Mouse (Mus musculus) hindbrain, embryonic 10.5 days (tissue): ENCODE data around the gene Gsn. TPM values are rescaled to one million over a fixed set of nuclear protein-coding genes. Genes with fewer than 3 reads are reported as not detected.
A peak's percentile ranks its signal among the peaks of the same experiment; 100 is the strongest.

ENCODE experiments used
- DNase-seq: peaks from one replicate; pipeline ENCODE4 v3.0.0-alpha.2; 2017; ENCODE audit warnings: low spot score
- H3K27ac ChIP-seq: fragments of 300-500 bp; sonication (generic); 2 replicates; pipeline ENCODE4 v1.5.1; 2016; ENCODE audit warnings: mild to moderate bottlenecking, moderate library complexity
- H3K27me3 ChIP-seq: fragments of 300-500 bp; sonication (generic); 2 replicates; pipeline ENCODE4 v1.6.1; 2016; ENCODE audit warnings: mild to moderate bottlenecking; ENCODE audit not compliant: poor library complexity, insufficient read depth, severe bottlenecking
- H3K36me3 ChIP-seq: fragments of 300-500 bp; sonication (generic); 2 replicates; pipeline ENCODE4 v1.6.1; 2016; ENCODE audit warnings: mild to moderate bottlenecking, moderate library complexity
- H3K4me1 ChIP-seq: fragments of 300-500 bp; sonication (generic); replicated peaks from 2 replicates; pipeline ENCODE4 v1.6.1; 2016; ENCODE audit warnings: mild to moderate bottlenecking
- H3K4me3 ChIP-seq: fragments of 300-500 bp; sonication (generic); 2 replicates; pipeline ENCODE4 v1.5.1; 2016; ENCODE audit warnings: mild to moderate bottlenecking, moderate library complexity
- H3K9me3 ChIP-seq: fragments of 300-500 bp; sonication (generic); 2 replicates; pipeline ENCODE4 v1.6.1; 2016; ENCODE audit warnings: mild to moderate bottlenecking, moderate library complexity
- WGBS: fragments of 180-500 bp; shearing (Covaris S2); methylation state at CpG from one replicate; pipeline ENCODE4 v1.1.7; 2016; 5-methylcytosine and 5-hydroxymethylcytosine counted together
- polyA plus RNA-seq: library from polyadenylated mRNA; unstranded; fragments of >200 nt; fragmentation: Nextera tagmentation; extraction: Ambion mirVana; gene quantifications from 2 replicates; pipeline ENCODE4 v1.2.1, GENCODE M21; 2016

Gsn gene
- polyA plus RNA-seq, 1 experiment from 2014 or later = 33.7 TPM

- H3K27ac ChIP-seq = no peak overlapping the region
- WGBS = 42% methylated on average over 4 of the region's 4 CpGs
- no peak for DNase-seq
Measured at GRCm38 (mm10) chr2:35228145-35228544, 28.0 kb upstream of the Gsn start.

GRCm38 (mm10) chr2:35230215-35230614 is 26.0 kb upstream of the Gsn start:
- 38% methylated on average over 8 of the region's 8 CpGs for WGBS
- peaks cover 37% of the 10 kb centered on the region for H3K4me1 ChIP-seq

More at GRCm38 (mm10) chr2:35228145-35228544, 28.0 kb upstream of the Gsn start:
- Histone ChIP-seq H3K36me3 (no peaks in the 10 kb centered on the region), H3K9me3 (no peaks in the 10 kb centered on the region), H3K27me3 (no peaks in the 10 kb centered on the region), H3K4me1 (peaks cover 29% of the 10 kb centered on the region), H3K4me3 (no peak overlapping the region)

GRCm38 (mm10) chr2:35231871-35232270 is 24.3 kb upstream of the Gsn start:
- Histone ChIP-seq H3K36me3 (no peaks in the 10 kb centered on the region), H3K9me3 (no peaks in the 10 kb centered on the region), H3K4me1 (peaks cover 37% of the 10 kb centered on the region), H3K27me3 (no peaks in the 10 kb centered on the region), H3K27ac (no peak overlapping the region), H3K4me3 (no peak overlapping the region)
- WGBS = 86% methylated on average over 2 of the region's 2 CpGs
- DNase-seq = no peak

More at GRCm38 (mm10) chr2:35230215-35230614, 26.0 kb upstream of the Gsn start:
- no peak overlapping the region for H3K4me3 ChIP-seq
- no peaks in the 10 kb centered on the region for H3K36me3 ChIP-seq
- H3K9me3 ChIP-seq = no peaks in the 10 kb centered on the region
- H3K27me3 ChIP-seq = no peaks in the 10 kb centered on the region
- DNase-seq = no peak
- peak overlapping the region; percentile 30; the same call in 1 of the 2 replicates for H3K27ac ChIP-seq

GRCm38 (mm10) chr2:35232595-35233445 is 23.4 kb upstream of the Gsn start:
- Histone ChIP-seq H3K27me3 (no peaks in the 10 kb centered on the region), H3K9me3 (no peaks in the 10 kb centered on the region), H3K4me3 (no peak overlapping the region), H3K27ac (no peak overlapping the region), H3K4me1 (peaks cover 36% of the 10 kb centered on the region), H3K36me3 (no peaks in the 10 kb centered on the region)
- DNase-seq = no peak
- 70% methylated on average over 17 of the region's 17 CpGs for WGBS

GRCm38 (mm10) chr2:35233898-35234297 is 22.3 kb upstream of the Gsn start:
- Histone ChIP-seq H3K4me1 (peaks cover 26% of the 10 kb centered on the region), H3K4me3 (no peak overlapping the region), H3K9me3 (no peaks in the 10 kb centered on the region), H3K27ac (no peak overlapping the region), H3K27me3 (no peaks in the 10 kb centered on the region), H3K36me3 (no peaks in the 10 kb centered on the region)
- 22% methylated on average over 3 of the region's 3 CpGs for WGBS
- no peak for DNase-seq

- H3K27ac ChIP-seq = no peak overlapping the region
- 83% methylated on average over 6 of the region's 6 CpGs for WGBS
- DNase-seq = no peak
- peaks cover 21% of the 10 kb centered on the region for H3K4me1 ChIP-seq
- no peaks in the 10 kb centered on the region for H3K9me3 ChIP-seq
- H3K36me3 ChIP-seq = no peaks in the 10 kb centered on the region
- no peak overlapping the region for H3K4me3 ChIP-seq
- no peaks in the 10 kb centered on the region for H3K27me3 ChIP-seq
Measured at GRCm38 (mm10) chr2:35235021-35235420, 21.2 kb upstream of the Gsn start.

GRCm38 (mm10) chr2:35244241-35244640 is 11.9 kb upstream of the Gsn start:
- Histone ChIP-seq H3K27me3 (no peaks in the 10 kb centered on the region), H3K4me1 (no peaks in the 10 kb centered on the region), H3K4me3 (no peak overlapping the region), H3K27ac (no peak overlapping the region), H3K9me3 (no peaks in the 10 kb centered on the region), H3K36me3 (no peaks in the 10 kb centered on the region)
- WGBS = 62% methylated on average over 3 of the region's 3 CpGs
- no peak for DNase-seq

- Histone ChIP-seq H3K4me3 (no peak overlapping the region), H3K9me3 (no peaks in the 10 kb centered on the region), H3K27ac (no peak overlapping the region), H3K27me3 (no peaks in the 10 kb centered on the region; the same call in 1 of the 2 replicates), H3K36me3 (no peaks in the 10 kb centered on the region), H3K4me1 (peaks cover 9% of the 10 kb centered on the region)
- 83% methylated on average over 5 of the region's 5 CpGs for WGBS
- no peak for DNase-seq
Measured at GRCm38 (mm10) chr2:35247763-35248162, 8.4 kb upstream of the Gsn start.

GRCm38 (mm10) chr2:35252733-35253132 is 3.4 kb upstream of the Gsn start:
- Histone ChIP-seq H3K27ac (no peak overlapping the region), H3K9me3 (no peaks in the 10 kb centered on the region), H3K27me3 (peaks cover 46% of the 10 kb centered on the region), H3K4me3 (no peak overlapping the region), H3K4me1 (peaks cover 26% of the 10 kb centered on the region), H3K36me3 (no peaks in the 10 kb centered on the region)
- 31% methylated on average over 6 of the region's 6 CpGs for WGBS
- no peak for DNase-seq

GRCm38 (mm10) chr2:35253751-35254150 is 2.4 kb upstream of the Gsn start:
- peaks cover 26% of the 10 kb centered on the region for H3K4me1 ChIP-seq
- no peaks in the 10 kb centered on the region for H3K9me3 ChIP-seq
- H3K4me3 ChIP-seq = no peak overlapping the region
- DNase-seq = no peak
- 94% methylated on average over 4 of the region's 4 CpGs for WGBS
- H3K27ac ChIP-seq = no peak overlapping the region
- H3K27me3 ChIP-seq = peaks cover 56% of the 10 kb centered on the region
- no peaks in the 10 kb centered on the region for H3K36me3 ChIP-seq

GRCm38 (mm10) chr2:35255004-35255403 is 1.2 kb upstream of the Gsn start:
- Histone ChIP-seq H3K27ac (no peak overlapping the region), H3K36me3 (no peaks in the 10 kb centered on the region), H3K9me3 (no peaks in the 10 kb centered on the region), H3K4me1 (peaks cover 33% of the 10 kb centered on the region), H3K27me3 (peaks cover 56% of the 10 kb centered on the region), H3K4me3 (no peak overlapping the region)
- WGBS = 62% methylated on average over 5 of the region's 5 CpGs
- DNase-seq = no peak

GRCm38 (mm10) chr2:35255462-35255861 is 718 bp upstream of the Gsn start:
- Histone ChIP-seq H3K36me3 (no peaks in the 10 kb centered on the region), H3K4me1 (peaks cover 29% of the 10 kb centered on the region), H3K4me3 (no peak overlapping the region), H3K27me3 (peaks cover 56% of the 10 kb centered on the region), H3K9me3 (no peaks in the 10 kb centered on the region), H3K27ac (no peak overlapping the region)
- no peak for DNase-seq
- WGBS = 77% methylated on average over 7 of the region's 7 CpGs

GRCm38 (mm10) chr2:35256932-35257331 is 752 bp downstream of the Gsn start:
- 44% methylated on average over 8 of the region's 8 CpGs for WGBS
- Histone ChIP-seq H3K36me3 (no peaks in the 10 kb centered on the region), H3K27me3 (peaks cover 56% of the 10 kb centered on the region), H3K9me3 (no peaks in the 10 kb centered on the region), H3K4me1 (peaks cover 27% of the 10 kb centered on the region), H3K4me3 (peak overlapping the region; percentile 68), H3K27ac (no peak overlapping the region)
- no peak for DNase-seq
